Mouse (Mus musculus): ENCODE measurements around the gene Lect2. TPM values are rescaled to one million over a fixed set of nuclear protein-coding genes. Genes with fewer than 3 reads are reported as not detected.
A peak's percentile ranks its signal among the peaks of the same experiment; 100 is the strongest.

Gene Lect2
- not detected in 2 replicates for polyA plus RNA-seq (2014; fragmentation: Nextera tagmentation; extraction: Ambion mirVana)

DNA sequence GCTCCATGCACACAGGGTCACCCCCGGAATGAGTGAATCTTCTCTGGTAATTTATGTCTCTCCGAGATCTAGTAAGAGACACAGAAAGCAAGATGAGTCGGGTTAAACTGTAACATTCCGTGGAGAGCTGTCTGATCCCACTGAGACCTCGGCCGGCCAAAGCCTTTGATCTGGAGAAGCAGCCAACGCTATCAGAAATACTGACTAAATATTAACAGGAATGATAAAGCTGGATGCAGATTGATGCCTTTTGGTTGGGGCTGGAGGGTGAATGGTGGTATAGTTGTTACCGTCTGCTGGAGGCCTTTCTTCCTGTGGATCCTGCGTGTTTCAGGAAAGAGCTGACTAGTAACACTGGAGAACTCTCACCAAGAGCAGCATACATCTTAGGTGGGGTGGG, at the start of gene Lect2:
TSS of gene Lect2 (minus strand) at position 102 of the 400 bp plus-strand sequence.
- Histone ChIP-seq H3K4me1 (ENCODE audit: control insufficient read depth, insufficient read depth, low read length) (peaks cover 2% of the 10 kb centered on the region; the same call in 1 of the 2 replicates), H3K4me3 (replicated peaks; ENCODE audit: low read depth, low read length) (no peak within 1 kb of the TSS), H3K9ac (replicated peaks; ENCODE audit: low read length) (no peak within 1 kb of the TSS), H3K27me3 (ENCODE audit: control insufficient read depth, insufficient read depth, low read length) (no peaks in the 10 kb centered on the region), H3K9me3 (ENCODE audit: control insufficient read depth, low read length) (no peaks in the 10 kb centered on the region), H3K27ac (replicated peaks; ENCODE audit: low read depth, low read length) (no peak within 1 kb of the TSS), H3K36me3 (ENCODE audit: control insufficient read depth, insufficient read depth, low read length) (no peaks in the 10 kb centered on the region), H3K4me2 (ENCODE audit: low read length) (no peak within 1 kb of the TSS)
- ATAC-seq (ENCODE audit: low FRiP score, low TSS enrichment) (no peak), DNase-seq (no peak)
- 83% methylated on average over 9 of the region's 9 CpGs for WGBS

DNA sequence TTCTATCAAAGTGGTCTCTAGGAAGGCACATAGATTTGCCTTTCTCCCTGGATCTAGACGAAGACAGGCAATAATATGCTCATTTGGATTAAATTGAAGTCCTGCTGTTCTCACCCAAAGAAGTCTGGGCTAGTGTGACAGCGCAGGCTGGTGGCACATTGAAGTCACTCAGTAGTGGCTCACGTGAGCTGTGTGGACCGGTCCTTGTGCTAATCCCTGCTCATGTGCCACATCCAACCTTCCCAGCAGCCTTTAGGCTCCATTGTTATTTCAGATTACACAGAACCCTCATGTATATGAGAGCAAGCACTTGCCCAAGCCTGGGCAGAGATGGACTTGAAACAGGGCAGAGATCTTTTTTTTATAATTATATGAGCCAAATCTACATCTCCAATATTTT, 49.0 kb upstream of the Lect2 start:
- no peaks in the 10 kb centered on the region for H3K36me3 ChIP-seq (ENCODE audit: control insufficient read depth, insufficient read depth, low read length)
- H3K9me3 ChIP-seq (ENCODE audit: control insufficient read depth, low read length): no peaks in the 10 kb centered on the region
- DNase-seq (peak; percentile 43), ATAC-seq (ENCODE audit: low FRiP score, low TSS enrichment) (no peak; the same call in 1 of the 2 replicates)
- H3K4me1 ChIP-seq (ENCODE audit: control insufficient read depth, insufficient read depth, low read length): 0 out of 2 replicates have a peak, but pooled peaks cover 4% of the 10 kb centered on the region
- H3K4me3 ChIP-seq (replicated peaks; ENCODE audit: low read depth, low read length): no peak overlapping the region
- H3K9ac ChIP-seq (replicated peaks; ENCODE audit: low read length): no peak overlapping the region
- no peak overlapping the region for H3K27ac ChIP-seq (replicated peaks; ENCODE audit: low read depth, low read length)
- WGBS: 38% methylated on average over 4 of the region's 4 CpGs
- H3K4me2 ChIP-seq (ENCODE audit: low read length): no peak overlapping the region
- H3K27me3 ChIP-seq (ENCODE audit: control insufficient read depth, insufficient read depth, low read length): no peaks in the 10 kb centered on the region

DNA sequence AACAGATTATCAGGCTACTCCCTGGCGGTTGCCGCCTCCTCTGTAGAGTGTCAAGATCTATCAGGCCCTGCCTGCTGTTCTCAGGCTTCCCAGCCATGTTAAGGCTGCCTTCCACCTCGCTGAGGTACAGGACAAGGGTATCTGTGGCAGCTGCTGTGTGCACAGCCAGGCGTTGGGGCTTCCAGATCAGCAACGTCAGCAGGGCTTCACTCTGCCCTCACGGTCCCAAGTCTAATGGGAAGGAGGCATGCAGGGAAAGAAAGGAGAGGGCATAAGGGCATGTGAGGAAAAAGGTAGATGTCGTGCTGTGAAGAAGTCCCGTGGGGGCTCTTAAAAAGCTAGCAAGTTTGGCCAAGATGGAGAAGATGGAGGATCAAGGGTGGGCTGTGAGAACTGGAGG, 46.9 kb upstream of the Lect2 start:
- Histone ChIP-seq H3K4me1 (ENCODE audit: control insufficient read depth, insufficient read depth, low read length) (no peaks in the 10 kb centered on the region), H3K27ac (replicated peaks; ENCODE audit: low read depth, low read length) (no peak overlapping the region), H3K27me3 (ENCODE audit: control insufficient read depth, insufficient read depth, low read length) (no peaks in the 10 kb centered on the region), H3K4me3 (replicated peaks; ENCODE audit: low read depth, low read length) (no peak overlapping the region), H3K9me3 (ENCODE audit: control insufficient read depth, low read length) (no peaks in the 10 kb centered on the region), H3K36me3 (ENCODE audit: control insufficient read depth, insufficient read depth, low read length) (no peaks in the 10 kb centered on the region), H3K4me2 (ENCODE audit: low read length) (no peak overlapping the region), H3K9ac (replicated peaks; ENCODE audit: low read length) (no peak overlapping the region)
- ATAC-seq (ENCODE audit: low FRiP score, low TSS enrichment) (no peak), DNase-seq (no peak)
- 84% methylated on average over 8 of the region's 8 CpGs for WGBS

DNA sequence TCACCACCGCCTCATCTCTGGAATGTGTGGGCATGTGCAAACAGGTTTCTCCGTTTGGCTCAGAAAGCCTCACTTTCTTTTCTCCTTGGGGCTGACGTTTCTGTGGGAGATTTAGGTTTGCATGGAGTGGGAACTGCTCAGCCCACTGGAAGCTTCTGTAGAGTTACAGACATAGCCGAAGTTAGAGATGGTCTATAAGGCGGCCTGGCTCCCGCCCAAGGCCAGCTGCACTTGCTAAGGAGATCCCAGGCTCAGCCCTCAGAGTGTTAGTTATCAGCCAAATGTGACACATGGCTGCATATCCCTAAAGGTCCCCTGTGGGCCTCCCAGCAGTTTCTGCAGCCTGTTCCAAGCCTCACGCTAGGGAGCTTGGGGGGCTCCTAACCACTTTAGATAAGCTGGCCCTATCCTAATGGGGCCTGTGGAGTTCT, 45.7 kb upstream of the Lect2 start:
- Histone ChIP-seq H3K9me3 (ENCODE audit: control insufficient read depth, low read length) (no peaks in the 10 kb centered on the region), H3K4me2 (ENCODE audit: low read length) (no peak overlapping the region), H3K9ac (replicated peaks; ENCODE audit: low read length) (no peak overlapping the region), H3K27me3 (ENCODE audit: control insufficient read depth, insufficient read depth, low read length) (no peaks in the 10 kb centered on the region), H3K36me3 (ENCODE audit: control insufficient read depth, insufficient read depth, low read length) (no peaks in the 10 kb centered on the region), H3K27ac (replicated peaks; ENCODE audit: low read depth, low read length) (no peak overlapping the region), H3K4me1 (ENCODE audit: control insufficient read depth, insufficient read depth, low read length) (no peaks in the 10 kb centered on the region), H3K4me3 (replicated peaks; ENCODE audit: low read depth, low read length) (no peak overlapping the region)
- DNase-seq (peak; percentile 30), ATAC-seq (ENCODE audit: low FRiP score, low TSS enrichment) (no peak)
- WGBS: 77% methylated on average over 7 of the region's 7 CpGs

DNA sequence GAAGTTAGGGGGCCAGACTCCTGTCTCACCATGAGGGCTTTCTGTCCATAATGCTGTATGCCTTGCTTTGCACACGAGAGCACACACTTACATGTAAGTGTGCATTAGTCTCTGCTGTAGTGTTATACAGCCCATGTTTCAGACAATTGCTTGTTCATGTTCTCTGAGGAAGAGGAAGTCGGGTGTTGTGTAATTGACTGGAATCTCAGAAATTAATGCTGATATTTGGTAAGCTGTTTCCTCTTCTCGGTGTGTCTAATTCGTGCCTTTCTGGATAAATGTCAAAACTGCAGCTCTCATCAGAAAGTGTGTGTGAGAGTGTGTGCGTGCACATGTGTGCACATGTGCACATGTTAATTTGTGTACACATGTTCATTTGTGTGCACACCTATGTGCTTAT, 44.9 kb upstream of the Lect2 start:
- H3K4me2 ChIP-seq (ENCODE audit: low read length): no peak overlapping the region
- no peak overlapping the region for H3K9ac ChIP-seq (replicated peaks; ENCODE audit: low read length)
- DNase-seq: no peak
- ATAC-seq (ENCODE audit: low FRiP score, low TSS enrichment): no peak
- H3K9me3 ChIP-seq (ENCODE audit: control insufficient read depth, low read length): no peaks in the 10 kb centered on the region
- no peaks in the 10 kb centered on the region for H3K36me3 ChIP-seq (ENCODE audit: control insufficient read depth, insufficient read depth, low read length)
- no peaks in the 10 kb centered on the region for H3K27me3 ChIP-seq (ENCODE audit: control insufficient read depth, insufficient read depth, low read length)
- no peak overlapping the region for H3K27ac ChIP-seq (replicated peaks; ENCODE audit: low read depth, low read length)
- H3K4me3 ChIP-seq (replicated peaks; ENCODE audit: low read depth, low read length): no peak overlapping the region
- 94% methylated on average over 5 of the region's 5 CpGs for WGBS
- H3K4me1 ChIP-seq (ENCODE audit: control insufficient read depth, insufficient read depth, low read length): no peaks in the 10 kb centered on the region

DNA sequence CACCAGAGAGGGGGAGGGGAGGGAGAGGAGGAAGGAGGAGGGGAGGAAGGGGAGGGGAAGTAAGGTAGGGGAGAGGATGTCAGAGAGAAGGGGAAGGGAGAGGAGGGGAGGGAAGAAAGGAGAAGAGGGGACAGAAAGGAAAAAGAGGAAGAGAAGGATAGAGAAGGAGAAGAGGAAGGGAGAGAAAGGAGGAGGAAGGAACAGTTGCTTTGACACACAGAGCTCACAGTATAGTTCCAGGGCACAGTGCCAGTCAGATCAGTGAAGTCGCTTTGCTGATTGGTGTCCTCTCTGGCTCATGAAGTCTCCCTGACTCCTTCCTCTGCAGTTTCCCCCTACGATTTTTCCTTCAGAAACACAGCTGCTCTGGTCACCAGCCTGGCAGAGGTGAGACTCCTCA, 43.6 kb upstream of the Lect2 start:
- WGBS: 78% methylated on average over 2 of the region's 2 CpGs
- no peaks in the 10 kb centered on the region for H3K36me3 ChIP-seq (ENCODE audit: control insufficient read depth, insufficient read depth, low read length)
- H3K9ac ChIP-seq (replicated peaks; ENCODE audit: low read length): no peak overlapping the region
- no peak overlapping the region for H3K4me3 ChIP-seq (replicated peaks; ENCODE audit: low read depth, low read length)
- no peaks in the 10 kb centered on the region for H3K4me1 ChIP-seq (ENCODE audit: control insufficient read depth, insufficient read depth, low read length)
- H3K9me3 ChIP-seq (ENCODE audit: control insufficient read depth, low read length): no peaks in the 10 kb centered on the region
- ATAC-seq (ENCODE audit: low FRiP score, low TSS enrichment): no peak
- no peak overlapping the region for H3K4me2 ChIP-seq (ENCODE audit: low read length)
- no peak overlapping the region for H3K27ac ChIP-seq (replicated peaks; ENCODE audit: low read depth, low read length)
- no peaks in the 10 kb centered on the region for H3K27me3 ChIP-seq (ENCODE audit: control insufficient read depth, insufficient read depth, low read length)
- DNase-seq: no peak

DNA sequence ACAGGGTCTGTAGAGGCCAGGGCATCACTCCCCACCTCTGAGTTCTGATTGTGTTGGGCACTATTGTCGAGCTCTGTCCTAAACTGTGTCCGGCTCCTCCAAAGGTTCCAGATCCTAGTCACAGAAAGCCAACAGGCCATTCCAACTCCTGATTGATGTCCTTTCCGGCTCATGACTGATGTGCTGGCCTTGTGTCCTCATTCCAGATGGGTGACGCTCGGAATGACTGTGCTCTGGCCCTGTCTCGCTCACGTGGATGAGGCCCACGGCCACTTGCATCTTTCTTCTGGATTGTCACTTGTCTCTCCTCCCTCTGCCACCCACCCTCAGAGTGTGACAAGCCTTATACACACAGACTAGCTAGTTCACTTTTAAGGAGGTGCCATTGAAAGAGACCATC, 42.9 kb upstream of the Lect2 start:
- no peak overlapping the region for H3K4me3 ChIP-seq (replicated peaks; ENCODE audit: low read depth, low read length)
- H3K27me3 ChIP-seq (ENCODE audit: control insufficient read depth, insufficient read depth, low read length): no peaks in the 10 kb centered on the region
- H3K36me3 ChIP-seq (ENCODE audit: control insufficient read depth, insufficient read depth, low read length): no peaks in the 10 kb centered on the region
- WGBS: 97% methylated on average over 8 of the region's 8 CpGs
- no peak overlapping the region for H3K9ac ChIP-seq (replicated peaks; ENCODE audit: low read length)
- no peaks in the 10 kb centered on the region for H3K4me1 ChIP-seq (ENCODE audit: control insufficient read depth, insufficient read depth, low read length)
- H3K9me3 ChIP-seq (ENCODE audit: control insufficient read depth, low read length): no peaks in the 10 kb centered on the region
- no peak overlapping the region for H3K4me2 ChIP-seq (ENCODE audit: low read length)
- H3K27ac ChIP-seq (replicated peaks; ENCODE audit: low read depth, low read length): no peak overlapping the region
- no peak for ATAC-seq (ENCODE audit: low FRiP score, low TSS enrichment)
- no peak for DNase-seq

DNA sequence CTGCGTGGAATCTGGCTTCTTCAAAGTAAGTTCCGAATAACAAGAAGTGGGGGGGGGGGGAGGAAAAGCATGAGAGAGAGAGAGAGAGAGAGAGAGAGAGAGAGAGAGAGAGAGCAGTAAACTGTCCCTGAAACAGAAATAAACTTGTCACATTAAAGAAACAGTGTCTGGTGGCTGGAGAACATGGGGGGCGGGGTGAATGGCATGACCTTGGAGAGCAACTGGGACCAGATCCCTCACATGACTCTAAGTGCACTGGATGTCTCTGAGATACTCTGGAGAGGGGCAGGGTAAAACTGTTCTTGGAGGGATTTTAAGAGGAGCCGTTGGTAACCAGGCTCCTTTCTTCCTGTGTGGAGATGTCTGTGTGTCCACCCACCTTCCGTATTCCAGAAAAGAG, 41.9 kb upstream of the Lect2 start:
- no peak for ATAC-seq (ENCODE audit: low FRiP score, low TSS enrichment)
- no peaks in the 10 kb centered on the region for H3K36me3 ChIP-seq (ENCODE audit: control insufficient read depth, insufficient read depth, low read length)
- H3K9me3 ChIP-seq (ENCODE audit: control insufficient read depth, low read length): no peaks in the 10 kb centered on the region
- H3K4me3 ChIP-seq (replicated peaks; ENCODE audit: low read depth, low read length): no peak overlapping the region
- no peak for DNase-seq
- H3K27me3 ChIP-seq (ENCODE audit: control insufficient read depth, insufficient read depth, low read length): no peaks in the 10 kb centered on the region
- H3K27ac ChIP-seq (replicated peaks; ENCODE audit: low read depth, low read length): no peak overlapping the region
- no peak overlapping the region for H3K9ac ChIP-seq (replicated peaks; ENCODE audit: low read length)
- WGBS: 82% methylated on average over 5 of the region's 5 CpGs
- H3K4me1 ChIP-seq (ENCODE audit: control insufficient read depth, insufficient read depth, low read length): no peaks in the 10 kb centered on the region
- no peak overlapping the region for H3K4me2 ChIP-seq (ENCODE audit: low read length)

DNA sequence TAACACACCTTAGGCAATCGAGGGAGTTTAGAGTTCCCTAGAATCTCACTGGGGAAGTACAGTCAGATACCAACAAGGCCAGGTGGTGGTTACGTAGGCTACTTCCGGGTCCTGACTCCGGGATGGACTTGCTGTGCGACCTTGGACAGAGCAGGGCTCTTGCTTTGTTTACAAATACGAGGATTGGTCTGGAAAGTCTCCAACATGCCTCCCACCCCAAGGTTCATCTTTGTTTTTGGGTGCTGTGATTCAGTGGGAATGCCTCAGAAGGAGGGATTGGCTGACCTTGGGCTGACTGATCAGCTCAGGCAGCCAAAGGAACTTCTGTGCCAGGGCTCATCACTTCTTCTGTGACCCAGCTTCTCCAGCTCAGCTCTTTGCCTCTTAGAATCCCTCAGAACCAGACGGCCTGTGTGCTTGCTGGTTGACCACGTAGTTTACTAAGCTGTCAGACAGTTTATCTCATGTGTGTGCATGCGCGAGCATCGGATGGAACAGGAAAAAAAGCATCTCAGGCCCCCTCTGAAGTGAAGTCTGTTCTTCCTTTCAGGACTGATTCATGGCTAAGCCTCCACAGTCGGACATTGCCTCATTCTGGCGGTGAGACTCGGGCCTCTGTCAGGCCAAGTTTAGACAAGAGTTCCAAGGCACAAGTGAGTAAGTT, 40.3 kb upstream of the Lect2 start:
- 81% methylated on average over 14 of the region's 14 CpGs for WGBS
- H3K27me3 ChIP-seq (ENCODE audit: control insufficient read depth, insufficient read depth, low read length): no peaks in the 10 kb centered on the region
- DNase-seq: no peak
- no peaks in the 10 kb centered on the region for H3K9me3 ChIP-seq (ENCODE audit: control insufficient read depth, low read length)
- H3K4me2 ChIP-seq (ENCODE audit: low read length): no peak overlapping the region
- H3K4me3 ChIP-seq (replicated peaks; ENCODE audit: low read depth, low read length): no peak overlapping the region
- no peak overlapping the region for H3K27ac ChIP-seq (replicated peaks; ENCODE audit: low read depth, low read length)
- H3K4me1 ChIP-seq (ENCODE audit: control insufficient read depth, insufficient read depth, low read length): no peaks in the 10 kb centered on the region
- H3K36me3 ChIP-seq (ENCODE audit: control insufficient read depth, insufficient read depth, low read length): no peaks in the 10 kb centered on the region
- H3K9ac ChIP-seq (replicated peaks; ENCODE audit: low read length): no peak overlapping the region
- ATAC-seq (ENCODE audit: low FRiP score, low TSS enrichment): no peak

Measured in midbrain, embryonic 14.5 days (tissue).